Mouse (Mus musculus) myocyte (in vitro differentiated cells): Measurements from ENCODE around the gene Tlx1. TPM values are rescaled to one million over a fixed set of nuclear protein-coding genes. Genes with fewer than 3 reads are reported as not detected.

ENCODE experiments used
- H3K27me3 ChIP-seq: one replicate; pipeline ENCODE4 v1.6.1; 2011; ENCODE audit not compliant: control insufficient read depth, insufficient read depth, insufficient read length
- H3K36me3 ChIP-seq: one replicate; pipeline ENCODE4 v1.6.1; 2011; ENCODE audit not compliant: control insufficient read depth, insufficient read depth
- H3K4me2 ChIP-seq: one replicate; pipeline ENCODE4 v1.6.1; 2011; ENCODE audit warnings: low read depth, control low read depth
- H3K4me3 ChIP-seq: one replicate; pipeline ENCODE4 v1.5.1; 2011; ENCODE audit warnings: mild to moderate bottlenecking, control low read depth, moderate library complexity
- H3K79me2 ChIP-seq: one replicate; pipeline ENCODE4 v1.6.1; 2011; ENCODE audit not compliant: control insufficient read depth, insufficient read depth
- H3ac ChIP-seq: one replicate; pipeline ENCODE4 v1.6.1; 2011; ENCODE audit not compliant: control insufficient read depth, insufficient read length
- CEBPB ChIP-seq: IDR thresholded peaks from 2 replicates; pipeline ENCODE4 v1.6.1; 2011; ENCODE audit warnings: mild to moderate bottlenecking, moderate library complexity; ENCODE audit not compliant: poor library complexity, insufficient read depth, severe bottlenecking
- E2F4 ChIP-seq: IDR thresholded peaks from one replicate; pipeline ENCODE4 v1.6.1; 2011; ENCODE audit warnings: mild to moderate bottlenecking, control low read depth, moderate library complexity; ENCODE audit not compliant: insufficient read depth
- MAX ChIP-seq: IDR thresholded peaks from one replicate; pipeline ENCODE4 v1.6.1; 2011; ENCODE audit warnings: low read depth, mild to moderate bottlenecking, control low read depth
- MYOD1 ChIP-seq, 3 experiments: IDR thresholded peaks; one replicate each; pipeline ENCODE4 v1.6.1; 2011; ENCODE audit warnings: control low read depth in 2 of 3, low read depth in 2 of 3, mild to moderate bottlenecking in 2 of 3, moderate library complexity in 1 of 3; ENCODE audit not compliant: insufficient read length in 2 of 3, control insufficient read depth in 1 of 3
- MYOG ChIP-seq, 3 experiments: IDR thresholded peaks; one replicate each; pipeline ENCODE4 v1.6.1; 2011; ENCODE audit warnings: control low read depth in 2 of 3, low read depth in 2 of 3, mild to moderate bottlenecking in 2 of 3; ENCODE audit not compliant: insufficient read length in 2 of 3, control insufficient read depth in 1 of 3, insufficient read depth in 1 of 3
- POLR2A ChIP-seq: IDR thresholded peaks from one replicate; pipeline ENCODE4 v1.6.1; 2011; ENCODE audit warnings: low read depth, mild to moderate bottlenecking, control low read depth, moderate library complexity; ENCODE audit not compliant: insufficient read length
- POLR2AphosphoS2 ChIP-seq: IDR thresholded peaks from one replicate; pipeline ENCODE4 v1.6.1; 2011; ENCODE audit warnings: low read depth, control low read depth; ENCODE audit not compliant: insufficient read length
- REST ChIP-seq: IDR thresholded peaks from one replicate; pipeline ENCODE4 v1.6.1; 2011; ENCODE audit warnings: mild to moderate bottlenecking, control low read depth, moderate library complexity; ENCODE audit not compliant: insufficient read depth, insufficient read length
- SRF ChIP-seq: IDR thresholded peaks from one replicate; pipeline ENCODE4 v1.6.1; 2011; ENCODE audit warnings: low read depth; ENCODE audit not compliant: control insufficient read depth, insufficient read length
- TCF12 ChIP-seq: IDR thresholded peaks from one replicate; pipeline ENCODE4 v1.6.1; 2011; ENCODE audit warnings: mild to moderate bottlenecking, control low read depth; ENCODE audit not compliant: poor library complexity, insufficient read depth, severe bottlenecking
- TCF3 ChIP-seq: IDR thresholded peaks from one replicate; pipeline ENCODE4 v1.6.1; 2011; ENCODE audit warnings: low read depth, control low read depth; ENCODE audit not compliant: insufficient read length
- USF1 ChIP-seq: IDR thresholded peaks from one replicate; pipeline ENCODE4 v1.6.1; 2011; ENCODE audit warnings: low read depth, mild to moderate bottlenecking, control low read depth, moderate library complexity
- polyA plus RNA-seq: library from polyadenylated mRNA; unstranded; fragments of >200 nt; fragmentation: generic; extraction: Trizol; gene quantifications from one replicate; pipeline ENCODE4 v1.2.1, GENCODE M21; 2012; ENCODE audit warnings: missing spikeins

Gene Tlx1
- polyA plus RNA-seq, 1 experiment = not detected

GRCm38 (mm10) chr19:45113791-45114460 is 36.6 kb upstream of the Tlx1 start:
- TF ChIP-seq MYOD1 (IDR thresholded peaks at IDR 0.05; ENCODE audit: control insufficient read depth in 1 of 3, insufficient read length in 2 of 3, low read depth in 2 of 3) (no peak), USF1 (no peak), TCF3 (no peak), E2F4 (no peak)
- peaks cover 43% of the 10 kb centered on the region for H3K27me3 ChIP-seq
- no peaks in the 10 kb centered on the region for H3K36me3 ChIP-seq
- no peaks in the 10 kb centered on the region for H3K79me2 ChIP-seq
- H3ac ChIP-seq = no peak overlapping the region
- H3K4me3 ChIP-seq = no peak overlapping the region
- no peak overlapping the region for H3K4me2 ChIP-seq

- no peaks in the 10 kb centered on the region for H3K36me3 ChIP-seq
- no peak overlapping the region for H3ac ChIP-seq
- H3K27me3 ChIP-seq = peaks cover 49% of the 10 kb centered on the region
- H3K79me2 ChIP-seq = no peaks in the 10 kb centered on the region
- no peak for TF ChIP-seq MYOD1 (IDR thresholded peaks at IDR 0.05; ENCODE audit: control insufficient read depth in 1 of 3, insufficient read length in 2 of 3, low read depth in 2 of 3)
- TF ChIP-seq TCF12 = no peak
- no peak for TF ChIP-seq TCF3
- no peak for TF ChIP-seq CEBPB
- no peak for TF ChIP-seq MYOG (IDR thresholded peaks at IDR 0.05; ENCODE audit: control insufficient read depth in 1 of 3, insufficient read depth in 1 of 3, insufficient read length in 2 of 3, low read depth in 2 of 3)
- H3K4me3 ChIP-seq = no peak overlapping the region
- no peak overlapping the region for H3K4me2 ChIP-seq
Observed at GRCm38 (mm10) chr19:45114772-45115171, 35.7 kb upstream of the Tlx1 start.

GRCm38 (mm10) chr19:45116798-45117197 is 33.7 kb upstream of the Tlx1 start:
- TF ChIP-seq MYOD1 (IDR thresholded peaks at IDR 0.05; ENCODE audit: control insufficient read depth in 1 of 3, insufficient read length in 2 of 3, low read depth in 2 of 3) (no peak), MAX (no peak), TCF3 (no peak), TCF12 (no peak), REST (no peak), E2F4 (no peak), USF1 (no peak), SRF (no peak), POLR2A (no peak), POLR2AphosphoS2 (no peak), MYOG (IDR thresholded peaks at IDR 0.05; ENCODE audit: control insufficient read depth in 1 of 3, insufficient read depth in 1 of 3, insufficient read length in 2 of 3, low read depth in 2 of 3) (no peak), CEBPB (no peak)
- H3K27me3 ChIP-seq = peaks cover 59% of the 10 kb centered on the region

GRCm38 (mm10) chr19:45131966-45132628 is 18.4 kb upstream of the Tlx1 start:
- Histone ChIP-seq H3K79me2 (no peaks in the 10 kb centered on the region), H3K27me3 (peaks cover 18% of the 10 kb centered on the region), H3ac (no peak overlapping the region), H3K4me3 (no peak overlapping the region), H3K4me2 (no peak overlapping the region), H3K36me3 (no peaks in the 10 kb centered on the region)
- TF ChIP-seq POLR2A (no peak), TCF12 (no peak), MAX (no peak), USF1 (no peak), SRF (no peak), TCF3 (no peak), MYOG (IDR thresholded peaks at IDR 0.05; ENCODE audit: control insufficient read depth in 1 of 3, insufficient read depth in 1 of 3, insufficient read length in 2 of 3, low read depth in 2 of 3) (no peak), E2F4 (no peak), CEBPB (no peak)

More at GRCm38 (mm10) chr19:45116798-45117197, 33.7 kb upstream of the Tlx1 start:
- no peak overlapping the region for H3ac ChIP-seq
- H3K79me2 ChIP-seq = no peaks in the 10 kb centered on the region
- no peak overlapping the region for H3K4me3 ChIP-seq
- no peaks in the 10 kb centered on the region for H3K36me3 ChIP-seq
- H3K4me2 ChIP-seq = no peak overlapping the region

GRCm38 (mm10) chr19:45142531-45142930 is 7.9 kb upstream of the Tlx1 start:
- TF ChIP-seq MYOG (IDR thresholded peaks at IDR 0.05; ENCODE audit: control insufficient read depth in 1 of 3, insufficient read depth in 1 of 3, insufficient read length in 2 of 3, low read depth in 2 of 3) (no peak), MAX (no peak), USF1 (no peak), TCF3 (no peak), SRF (no peak)
- Histone ChIP-seq H3K79me2 (no peaks in the 10 kb centered on the region), H3K4me2 (no peak overlapping the region), H3K27me3 (peaks cover 75% of the 10 kb centered on the region), H3K4me3 (no peak overlapping the region), H3K36me3 (no peaks in the 10 kb centered on the region), H3ac (no peak overlapping the region)
